Mouse (Mus musculus) heart, embryonic 15.5 days (tissue): ENCODE measurements at regions not wholly inside any gene's neighbourhood (a gene's known extent, or its start where the extent isn't known, plus 50 kb on each side); places are given as distances from the start of the nearest gene placed in this dataset. TPM values are rescaled to one million over a fixed set of nuclear protein-coding genes. Genes with fewer than 3 reads are reported as not detected.

ENCODE experiments used
- ATAC-seq: fragments of 200-750 bp; cut with Nextera tagmentation; replicated peaks from 2 replicates; pipeline ENCODE4 v1.8.0; 2017; ENCODE audit warnings: low read depth, moderate TSS enrichment; ENCODE audit not compliant: insufficient number of reproducible peaks, insufficient read depth, low FRiP score
- H3K27ac ChIP-seq: fragments of 300-500 bp; sonication (generic); 2 replicates; pipeline ENCODE4 v1.5.1; 2015; ENCODE audit warnings: mild to moderate bottlenecking, inconsistent platforms
- H3K27me3 ChIP-seq: fragments of 300-500 bp; sonication (generic); 2 replicates; pipeline ENCODE4 v1.6.1; 2015; ENCODE audit warnings: inconsistent platforms
- H3K36me3 ChIP-seq: fragments of 300-500 bp; sonication (generic); 2 replicates; pipeline ENCODE4 v1.6.1; 2015; ENCODE audit warnings: mild to moderate bottlenecking, inconsistent platforms
- H3K4me1 ChIP-seq: fragments of 300-500 bp; sonication (generic); replicated peaks from 2 replicates; pipeline ENCODE4 v1.6.1; 2015; ENCODE audit warnings: inconsistent platforms
- H3K4me2 ChIP-seq: fragments of 300-500 bp; sonication (generic); 2 replicates; pipeline ENCODE4 v1.6.1; 2015; ENCODE audit warnings: inconsistent platforms, mild to moderate bottlenecking, moderate library complexity
- H3K4me3 ChIP-seq: fragments of 300-500 bp; sonication (generic); 2 replicates; pipeline ENCODE4 v1.5.1; 2015; ENCODE audit warnings: mild to moderate bottlenecking, inconsistent platforms
- H3K9ac ChIP-seq: fragments of 300-500 bp; sonication (generic); 2 replicates; pipeline ENCODE4 v1.6.1; 2015; ENCODE audit warnings: mild to moderate bottlenecking, inconsistent platforms
- H3K9me3 ChIP-seq: fragments of 300-500 bp; sonication (generic); replicated peaks from 2 replicates; pipeline ENCODE4 v1.6.1; 2016; ENCODE audit warnings: inconsistent platforms
- WGBS: fragments of 180-500 bp; shearing (Covaris S2); methylation state at CpG from one replicate; pipeline ENCODE4 v1.1.7; 2015; ENCODE audit warnings: mixed read lengths; 5-methylcytosine and 5-hydroxymethylcytosine counted together
- microRNA-seq: library from miRNA; unstranded; fragments of <30 nt; microRNA quantifications from one replicate; pipeline ENCODE4, GENCODE M21; 2016

- Histone ChIP-seq H3K4me1 (peaks cover 30% of the 10 kb centered on the region), H3K27ac (peak overlapping the region; percentile 69), H3K9ac (no peak overlapping the region), H3K36me3 (no peaks in the 10 kb centered on the region), H3K4me3 (no peak overlapping the region), H3K27me3 (no peaks in the 10 kb centered on the region), H3K4me2 (no peak overlapping the region), H3K9me3 (no peaks in the 10 kb centered on the region)
- ATAC-seq, result no peak
- WGBS, result 48% methylated on average over 3 of the region's 3 CpGs
Measured at GRCm38 (mm10) chr5:141137716-141138115, 103.6 kb upstream of the Sdk1 start.

DNA sequence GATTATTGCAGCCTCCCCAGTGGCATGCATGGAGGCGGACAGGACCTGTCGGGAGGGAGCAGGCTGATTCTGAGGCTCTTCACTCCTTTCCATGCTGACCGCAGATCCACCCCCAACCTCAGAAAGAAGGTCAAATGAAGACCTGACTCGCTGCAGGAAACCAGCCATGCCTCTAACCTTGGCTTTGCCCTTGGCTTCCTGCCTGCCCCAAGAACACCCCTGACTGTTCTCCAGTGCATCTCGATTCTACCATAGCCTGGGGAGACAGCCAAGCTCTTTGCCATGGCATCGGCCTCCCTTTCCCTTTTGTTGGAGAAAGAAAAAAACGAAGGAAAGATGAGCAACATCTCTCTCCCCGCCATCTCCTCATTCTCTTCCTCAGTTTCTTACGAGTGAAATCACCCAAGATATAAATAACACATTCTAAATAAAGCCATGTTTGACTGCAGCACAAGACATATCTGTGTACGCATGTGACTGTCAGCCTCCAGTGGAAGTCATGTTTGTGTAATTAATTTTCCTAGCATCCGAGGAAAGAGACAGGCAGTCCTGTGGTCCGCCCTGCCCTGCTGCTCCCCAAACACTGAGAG, 102.4 kb upstream of the Sdk1 start:
- H3K27me3 ChIP-seq, result no peaks in the 10 kb centered on the region
- peak overlapping the region; percentile 69 for H3K27ac ChIP-seq
- no peak overlapping the region for H3K9ac ChIP-seq
- peak overlapping the region; percentile 37 for H3K4me2 ChIP-seq
- no peaks in the 10 kb centered on the region for H3K36me3 ChIP-seq
- no peak overlapping the region for H3K4me3 ChIP-seq
- ATAC-seq, result no peak
- 35% methylated on average over 12 of the region's 12 CpGs for WGBS
- H3K4me1 ChIP-seq, result peaks cover 30% of the 10 kb centered on the region
- no peaks in the 10 kb centered on the region for H3K9me3 ChIP-seq

DNA sequence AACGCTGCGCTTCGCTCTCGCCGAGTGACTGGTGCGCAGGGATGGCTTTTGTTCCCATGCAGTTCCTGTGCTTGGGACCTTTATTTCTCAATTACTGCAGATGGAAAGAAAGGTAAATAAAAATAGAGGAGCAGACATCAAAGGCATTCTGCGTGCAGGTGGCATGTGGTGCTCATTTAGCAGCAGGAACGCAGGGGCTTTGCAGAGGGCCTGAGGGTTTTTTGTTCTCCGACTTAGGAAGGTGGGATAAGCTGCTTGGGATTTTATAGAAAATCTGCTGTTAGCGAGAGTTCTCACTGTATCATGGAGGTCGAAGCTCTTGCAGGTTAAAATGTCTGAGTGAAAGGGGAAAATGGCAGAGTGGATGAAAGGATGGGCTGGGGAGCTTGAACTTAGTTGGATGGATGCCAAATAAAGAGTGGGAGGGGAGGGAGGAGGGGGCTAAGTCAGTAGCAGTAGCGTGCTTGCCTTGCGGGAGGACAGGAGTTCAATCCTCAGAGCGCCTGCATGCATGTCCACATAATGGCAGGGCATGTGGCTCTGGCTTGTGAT, 101.9 kb upstream of the Sdk1 start:
- Histone ChIP-seq H3K4me1 (peaks cover 30% of the 10 kb centered on the region), H3K27me3 (no peaks in the 10 kb centered on the region), H3K9me3 (no peaks in the 10 kb centered on the region), H3K4me3 (no peak overlapping the region), H3K27ac (peak overlapping the region; percentile 69), H3K36me3 (no peaks in the 10 kb centered on the region), H3K9ac (no peak overlapping the region), H3K4me2 (peak overlapping the region; percentile 37)
- ATAC-seq, result no peak
- 50% methylated on average over 14 of the region's 14 CpGs for WGBS

DNA sequence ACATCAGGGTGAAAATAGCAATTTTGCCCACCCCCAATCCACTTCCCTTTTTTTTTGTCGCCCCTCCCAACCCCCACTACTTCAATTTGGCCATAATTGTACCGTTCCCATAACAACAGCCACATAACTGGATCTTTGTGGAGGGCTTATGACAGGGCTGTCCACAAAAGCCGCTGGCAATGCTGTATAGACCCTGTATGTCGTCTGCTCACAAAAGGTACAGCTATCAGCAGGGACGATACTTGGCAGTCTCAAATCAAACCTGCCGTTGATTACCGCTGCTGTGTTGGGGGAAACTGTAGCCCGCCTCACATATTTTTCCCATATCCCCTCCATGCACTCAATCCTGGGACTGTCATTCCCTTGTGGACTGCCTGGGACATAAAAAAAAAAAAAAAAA, 80.9 kb upstream of the Sdk1 start:
- Histone ChIP-seq H3K36me3 (no peaks in the 10 kb centered on the region), H3K27me3 (no peaks in the 10 kb centered on the region), H3K9me3 (no peaks in the 10 kb centered on the region), H3K9ac (no peak overlapping the region), H3K27ac (no peak overlapping the region), H3K4me3 (no peak overlapping the region), H3K4me2 (no peak overlapping the region), H3K4me1 (no peaks in the 10 kb centered on the region)
- WGBS, result 62% methylated on average over 8 of the region's 8 CpGs
- ATAC-seq, result no peak

GRCm38 (mm10) chr5:141160956-141161355, 80.3 kb upstream of the Sdk1 start:
- Histone ChIP-seq H3K27me3 (no peaks in the 10 kb centered on the region), H3K27ac (no peak overlapping the region), H3K4me1 (no peaks in the 10 kb centered on the region), H3K4me2 (no peak overlapping the region), H3K36me3 (no peaks in the 10 kb centered on the region), H3K9me3 (no peaks in the 10 kb centered on the region), H3K9ac (no peak overlapping the region), H3K4me3 (no peak overlapping the region)
- ATAC-seq, result no peak
- WGBS, result 91% methylated on average over 5 of the region's 5 CpGs

GRCm38 (mm10) chr5:141182442-141182841, 58.8 kb upstream of the Sdk1 start:
- no peak overlapping the region for H3K9ac ChIP-seq
- H3K27me3 ChIP-seq, result no peaks in the 10 kb centered on the region
- no peak overlapping the region for H3K27ac ChIP-seq
- no peak overlapping the region for H3K4me3 ChIP-seq
- H3K9me3 ChIP-seq, result no peaks in the 10 kb centered on the region
- no peaks in the 10 kb centered on the region for H3K4me1 ChIP-seq
- no peak for ATAC-seq
- no peaks in the 10 kb centered on the region for H3K36me3 ChIP-seq
- no peak overlapping the region for H3K4me2 ChIP-seq
- WGBS, result 58% methylated on average over 6 of the region's 6 CpGs

DNA sequence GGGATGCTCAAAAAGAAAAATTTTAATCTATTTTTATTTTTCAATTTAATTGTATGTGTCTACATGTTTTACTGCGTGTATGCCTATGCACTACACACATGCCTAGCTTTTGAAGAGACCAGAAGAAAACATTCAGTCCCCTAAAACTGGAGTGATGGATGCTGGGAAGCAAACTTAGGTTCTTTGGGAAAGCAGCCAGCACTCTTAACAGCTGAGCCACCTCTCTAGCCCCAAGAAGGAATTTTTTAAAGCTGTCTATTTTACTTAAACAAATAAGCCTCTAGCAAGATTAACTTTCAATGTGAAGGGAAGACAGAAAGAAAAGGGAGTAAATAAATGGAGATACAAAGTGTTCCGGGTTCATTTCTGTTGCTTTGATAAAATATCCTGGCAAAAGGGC, 52.3 kb upstream of the Sdk1 start:
- H3K4me3 ChIP-seq, result no peak overlapping the region
- no peak for ATAC-seq
- no peaks in the 10 kb centered on the region for H3K36me3 ChIP-seq
- no peak overlapping the region for H3K9ac ChIP-seq
- no peaks in the 10 kb centered on the region for H3K9me3 ChIP-seq
- H3K4me1 ChIP-seq, result no peaks in the 10 kb centered on the region
- no peaks in the 10 kb centered on the region for H3K27me3 ChIP-seq
- H3K27ac ChIP-seq, result no peak overlapping the region
- WGBS, result 57% methylated on average over 2 of the region's 2 CpGs
- no peak overlapping the region for H3K4me2 ChIP-seq

Small RNA genes in the stretch of these regions (microRNA-seq; reads per million reads assigned to microRNA genes)
- not detected for gene Gm26113
